Mouse (Mus musculus): ENCODE data around the gene Asb6. TPM values are rescaled to one million over a fixed set of nuclear protein-coding genes. Genes with fewer than 3 reads are reported as not detected.

Gene Asb6
- polyA plus RNA-seq, 1 experiment from 2014 or later = 25.9 TPM

GRCm38 (mm10) chr2:30864968-30865381 lies 34.8 kb upstream of the Asb6 start:
- no peaks in the 10 kb centered on the region for H3K9me3 ChIP-seq (ENCODE audit: control insufficient read depth, low read length)
- WGBS = 2% methylated on average over 35 of the region's 35 CpGs
- no peak; the same call in 1 of the 2 replicates for ATAC-seq (replicated peaks; ENCODE audit: low FRiP score, low TSS enrichment, low read depth)
- peak overlapping the region; percentile 49 for H3K4me2 ChIP-seq (ENCODE audit: low read length)
- no peaks in the 10 kb centered on the region for H3K36me3 ChIP-seq (ENCODE audit: control insufficient read depth, insufficient read depth, low read length)
- H3K9ac ChIP-seq (ENCODE audit: low read length) = peak overlapping the region; percentile 29; the same call in 1 of the 2 replicates
- H3K27ac ChIP-seq (ENCODE audit: low read depth) = no peak overlapping the region
- peaks cover 9% of the 10 kb centered on the region for H3K27me3 ChIP-seq (replicated peaks; ENCODE audit: control insufficient read depth, insufficient read depth, low read length)
- DNase-seq (ENCODE audit: low spot score) = no peak
- peaks cover 7% of the 10 kb centered on the region; the same call in 1 of the 2 replicates for H3K4me1 ChIP-seq (replicated peaks; ENCODE audit: control insufficient read depth, insufficient read depth, low read length)
- peak overlapping the region; percentile 27 for H3K4me3 ChIP-seq (ENCODE audit: low read depth, low read length)

- Histone ChIP-seq H3K4me2 (ENCODE audit: low read length) (no peak overlapping the region), H3K27me3 (replicated peaks; ENCODE audit: control insufficient read depth, insufficient read depth, low read length) (peaks cover 9% of the 10 kb centered on the region), H3K9ac (ENCODE audit: low read length) (no peak overlapping the region), H3K27ac (ENCODE audit: low read depth) (no peak overlapping the region), H3K4me3 (ENCODE audit: low read depth, low read length) (no peak overlapping the region), H3K4me1 (replicated peaks; ENCODE audit: control insufficient read depth, insufficient read depth, low read length) (peaks cover 7% of the 10 kb centered on the region; the same call in 1 of the 2 replicates), H3K9me3 (ENCODE audit: control insufficient read depth, low read length) (no peaks in the 10 kb centered on the region), H3K36me3 (ENCODE audit: control insufficient read depth, insufficient read depth, low read length) (no peaks in the 10 kb centered on the region)
- WGBS = 72% methylated on average over 9 of the region's 9 CpGs
- ATAC-seq (replicated peaks; ENCODE audit: low FRiP score, low TSS enrichment, low read depth) (no peak), DNase-seq (ENCODE audit: low spot score) (no peak)
Measured at GRCm38 (mm10) chr2:30863574-30863973, 33.4 kb upstream of the Asb6 start.

GRCm38 (mm10) chr2:30862081-30862480 lies 31.9 kb upstream of the Asb6 start:
- Histone ChIP-seq H3K27me3 (replicated peaks; ENCODE audit: control insufficient read depth, insufficient read depth, low read length) (peaks cover 9% of the 10 kb centered on the region), H3K9me3 (ENCODE audit: control insufficient read depth, low read length) (no peaks in the 10 kb centered on the region), H3K4me1 (replicated peaks; ENCODE audit: control insufficient read depth, insufficient read depth, low read length) (peaks cover 7% of the 10 kb centered on the region; the same call in 1 of the 2 replicates), H3K36me3 (ENCODE audit: control insufficient read depth, insufficient read depth, low read length) (no peaks in the 10 kb centered on the region), H3K27ac (ENCODE audit: low read depth) (no peak overlapping the region), H3K9ac (ENCODE audit: low read length) (no peak overlapping the region), H3K4me2 (ENCODE audit: low read length) (no peak overlapping the region), H3K4me3 (ENCODE audit: low read depth, low read length) (no peak overlapping the region)
- 63% methylated on average over 3 of the region's 4 CpGs for WGBS
- no peak for ATAC-seq (replicated peaks; ENCODE audit: low FRiP score, low TSS enrichment, low read depth)
- no peak for DNase-seq (ENCODE audit: low spot score)

- Histone ChIP-seq H3K4me1 (replicated peaks; ENCODE audit: control insufficient read depth, insufficient read depth, low read length) (peaks cover 3% of the 10 kb centered on the region; the same call in 1 of the 2 replicates), H3K4me2 (ENCODE audit: low read length) (no peak overlapping the region), H3K9ac (ENCODE audit: low read length) (no peak overlapping the region), H3K27ac (ENCODE audit: low read depth) (no peak overlapping the region), H3K36me3 (ENCODE audit: control insufficient read depth, insufficient read depth, low read length) (no peaks in the 10 kb centered on the region), H3K27me3 (replicated peaks; ENCODE audit: control insufficient read depth, insufficient read depth, low read length) (peaks cover 9% of the 10 kb centered on the region), H3K4me3 (ENCODE audit: low read depth, low read length) (no peak overlapping the region), H3K9me3 (ENCODE audit: control insufficient read depth, low read length) (no peaks in the 10 kb centered on the region)
- no peak for ATAC-seq (replicated peaks; ENCODE audit: low FRiP score, low TSS enrichment, low read depth)
- DNase-seq (ENCODE audit: low spot score) = no peak
- 75% methylated on average over 5 of the region's 5 CpGs for WGBS
Measured at GRCm38 (mm10) chr2:30859782-30860181, 29.6 kb upstream of the Asb6 start.

GRCm38 (mm10) chr2:30857076-30857475 lies 26.9 kb upstream of the Asb6 start:
- H3K27ac ChIP-seq (ENCODE audit: low read depth) = no peak overlapping the region
- H3K4me3 ChIP-seq (ENCODE audit: low read depth, low read length) = no peak overlapping the region
- peaks cover 6% of the 10 kb centered on the region; the same call in 1 of the 2 replicates for H3K4me1 ChIP-seq (replicated peaks; ENCODE audit: control insufficient read depth, insufficient read depth, low read length)
- H3K9ac ChIP-seq (ENCODE audit: low read length) = no peak overlapping the region
- no peaks in the 10 kb centered on the region for H3K27me3 ChIP-seq (replicated peaks; ENCODE audit: control insufficient read depth, insufficient read depth, low read length)
- H3K4me2 ChIP-seq (ENCODE audit: low read length) = no peak overlapping the region
- DNase-seq (ENCODE audit: low spot score) = no peak
- WGBS = 74% methylated on average over 6 of the region's 6 CpGs
- H3K9me3 ChIP-seq (ENCODE audit: control insufficient read depth, low read length) = no peaks in the 10 kb centered on the region
- no peak for ATAC-seq (replicated peaks; ENCODE audit: low FRiP score, low TSS enrichment, low read depth)
- no peaks in the 10 kb centered on the region for H3K36me3 ChIP-seq (ENCODE audit: control insufficient read depth, insufficient read depth, low read length)

GRCm38 (mm10) chr2:30852771-30853313 lies 22.7 kb upstream of the Asb6 start:
- H3K27ac ChIP-seq (ENCODE audit: low read depth) = no peak overlapping the region
- DNase-seq (ENCODE audit: low spot score) = no peak
- no peak overlapping the region for H3K4me3 ChIP-seq (ENCODE audit: low read depth, low read length)
- H3K36me3 ChIP-seq (ENCODE audit: control insufficient read depth, insufficient read depth, low read length) = no peaks in the 10 kb centered on the region
- H3K4me1 ChIP-seq (replicated peaks; ENCODE audit: control insufficient read depth, insufficient read depth, low read length) = peaks cover 6% of the 10 kb centered on the region; the same call in 1 of the 2 replicates
- no peak overlapping the region for H3K9ac ChIP-seq (ENCODE audit: low read length)
- WGBS = 25% methylated on average over 20 of the region's 20 CpGs
- no peak for ATAC-seq (replicated peaks; ENCODE audit: low FRiP score, low TSS enrichment, low read depth)
- no peaks in the 10 kb centered on the region for H3K27me3 ChIP-seq (replicated peaks; ENCODE audit: control insufficient read depth, insufficient read depth, low read length)
- no peaks in the 10 kb centered on the region for H3K9me3 ChIP-seq (ENCODE audit: control insufficient read depth, low read length)
- no peak overlapping the region for H3K4me2 ChIP-seq (ENCODE audit: low read length)

- H3K4me2 ChIP-seq (ENCODE audit: low read length) = no peak overlapping the region
- DNase-seq (ENCODE audit: low spot score) = no peak
- ATAC-seq (replicated peaks; ENCODE audit: low FRiP score, low TSS enrichment, low read depth) = no peak
- 22% methylated on average over 5 of the region's 6 CpGs for WGBS
- no peaks in the 10 kb centered on the region for H3K9me3 ChIP-seq (ENCODE audit: control insufficient read depth, low read length)
- no peak overlapping the region for H3K27ac ChIP-seq (ENCODE audit: low read depth)
- no peak overlapping the region for H3K4me3 ChIP-seq (ENCODE audit: low read depth, low read length)
- peaks cover 8% of the 10 kb centered on the region for H3K27me3 ChIP-seq (replicated peaks; ENCODE audit: control insufficient read depth, insufficient read depth, low read length)
- H3K4me1 ChIP-seq (replicated peaks; ENCODE audit: control insufficient read depth, insufficient read depth, low read length) = peaks cover 10% of the 10 kb centered on the region; the same call in 1 of the 2 replicates
- no peaks in the 10 kb centered on the region for H3K36me3 ChIP-seq (ENCODE audit: control insufficient read depth, insufficient read depth, low read length)
- no peak overlapping the region for H3K9ac ChIP-seq (ENCODE audit: low read length)
Measured at GRCm38 (mm10) chr2:30850581-30850980, 20.4 kb upstream of the Asb6 start.

- DNase-seq (ENCODE audit: low spot score) = no peak
Measured at GRCm38 (mm10) chr2:30848184-30848583, 18.1 kb upstream of the Asb6 start.

GRCm38 (mm10) chr2:30846723-30847122 lies 16.6 kb upstream of the Asb6 start:
- H3K27me3 ChIP-seq (replicated peaks; ENCODE audit: control insufficient read depth, insufficient read depth, low read length) = peaks cover 32% of the 10 kb centered on the region
- no peak overlapping the region for H3K4me2 ChIP-seq (ENCODE audit: low read length)
- H3K36me3 ChIP-seq (ENCODE audit: control insufficient read depth, insufficient read depth, low read length) = no peaks in the 10 kb centered on the region
- DNase-seq (ENCODE audit: low spot score) = no peak
- no peaks in the 10 kb centered on the region for H3K9me3 ChIP-seq (ENCODE audit: control insufficient read depth, low read length)
- H3K4me1 ChIP-seq (replicated peaks; ENCODE audit: control insufficient read depth, insufficient read depth, low read length) = 0 out of 2 replicates have a peak, but pooled peaks cover 5% of the 10 kb centered on the region
- no peak overlapping the region for H3K4me3 ChIP-seq (ENCODE audit: low read depth, low read length)
- no peak for ATAC-seq (replicated peaks; ENCODE audit: low FRiP score, low TSS enrichment, low read depth)
- no peak overlapping the region for H3K27ac ChIP-seq (ENCODE audit: low read depth)
- H3K9ac ChIP-seq (ENCODE audit: low read length) = no peak overlapping the region
- 32% methylated on average over 6 of the region's 6 CpGs for WGBS

More at GRCm38 (mm10) chr2:30848184-30848583, 18.1 kb upstream of the Asb6 start:
- H3K4me2 ChIP-seq (ENCODE audit: low read length) = no peak overlapping the region
- 72% methylated on average over 8 of the region's 8 CpGs for WGBS
- peaks cover 24% of the 10 kb centered on the region for H3K27me3 ChIP-seq (replicated peaks; ENCODE audit: control insufficient read depth, insufficient read depth, low read length)
- no peak overlapping the region for H3K27ac ChIP-seq (ENCODE audit: low read depth)
- H3K4me1 ChIP-seq (replicated peaks; ENCODE audit: control insufficient read depth, insufficient read depth, low read length) = peaks cover 10% of the 10 kb centered on the region; the same call in 1 of the 2 replicates
- H3K36me3 ChIP-seq (ENCODE audit: control insufficient read depth, insufficient read depth, low read length) = no peaks in the 10 kb centered on the region
- H3K9me3 ChIP-seq (ENCODE audit: control insufficient read depth, low read length) = no peaks in the 10 kb centered on the region
- no peak for ATAC-seq (replicated peaks; ENCODE audit: low FRiP score, low TSS enrichment, low read depth)
- H3K9ac ChIP-seq (ENCODE audit: low read length) = no peak overlapping the region
- no peak overlapping the region for H3K4me3 ChIP-seq (ENCODE audit: low read depth, low read length)
